Mouse (Mus musculus): Measurements from ENCODE around the gene Cast.

- TF ChIP-seq POLR2A (IDR thresholded peaks at IDR 0.05; ENCODE audit: low read depth, low read length), result no peak
- no peak for TF ChIP-seq CTCF (IDR thresholded peaks at IDR 0.05; ENCODE audit: extremely low read depth, insufficient read length, insufficient replicate concordance, low read depth, low read length)
Measured at GRCm38 (mm10) chr13:74733726-74734125, 74.9 kb downstream of the Cast start.
